Comparison of ENCODE assay signal across 14 mouse cellular contexts in the genomic region with DNA sequence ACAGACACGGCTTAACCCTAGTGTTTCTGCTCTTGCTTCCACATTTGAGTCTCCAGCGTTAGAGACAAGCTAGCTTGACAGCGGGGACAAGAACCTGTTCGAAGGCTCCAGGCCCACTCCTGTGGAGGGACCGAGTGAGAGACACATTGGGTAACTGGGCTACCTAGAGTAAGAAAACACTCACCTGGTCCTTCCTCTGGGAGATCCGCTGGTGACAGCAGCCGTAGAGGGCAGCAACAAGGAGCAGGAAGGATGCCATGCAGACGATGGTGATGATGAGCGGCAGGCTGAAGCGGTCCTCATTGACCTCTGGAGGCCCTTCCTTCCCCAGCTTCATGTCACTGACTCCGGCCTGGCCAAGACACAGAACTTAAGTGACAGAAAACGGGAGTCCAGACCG.
"Had no signal": no experiment of that assay in that cellular context is flagged by ENCODE, and none has a peak within 500 bp of the region (broad histone marks: within the 10 kb centered on the region; RNA-seq: fewer than 3 reads in every experiment).

No protein-coding gene starts in this region.

- H3K27ac ChIP-seq: neural tube, embryonic 15.5 days; stomach, embryonic 15.5 days; stomach, postnatal 0 days had no signal

- DNase-seq: right cerebral cortex, adult 18-20 months; right cerebral cortex, postnatal 14 days; right cerebral cortex, postnatal 25 days; right cerebral cortex, postnatal 4 days; spleen, adult 18-20 months; thymus, adult 18-20 months; thymus, adult 2 months; thymus, postnatal 14 days; thymus, postnatal 25 days; thymus, postnatal 36 days; thymus, postnatal 4 days had no signal

- H3K4me3 ChIP-seq: neural tube, embryonic 15.5 days; stomach, embryonic 15.5 days had no signal
